Mouse (Mus musculus) common myeloid progenitor, adult 5-6 weeks (primary cell): Measurements from ENCODE around the gene Wnt3a. TPM values are rescaled to one million over a fixed set of nuclear protein-coding genes. Genes with fewer than 3 reads are reported as not detected.
"Not testable (repeated sequence)": the region's sequence is repeated elsewhere in the genome, so short reads cannot be mapped to it uniquely, and the experiment has no call there.

Experiments used
- ATAC-seq: replicated peaks from 2 replicates; pipeline ENCODE4 v1.8.0; 2016; ENCODE audit warnings: low read depth, mild to moderate bottlenecking, moderate TSS enrichment, inconsistent platforms; ENCODE audit not compliant: poor library complexity, severe bottlenecking
- total RNA-seq: library from RNA; stranded (forward); fragments of 200-1000, 187-1606 nt; gene quantifications from 2 replicates; pipeline ENCODE4 v1.2.3, GENCODE M21; 2017

Gene Wnt3a
- total RNA-seq, 1 experiment from 2014 or later: not detected

DNA sequence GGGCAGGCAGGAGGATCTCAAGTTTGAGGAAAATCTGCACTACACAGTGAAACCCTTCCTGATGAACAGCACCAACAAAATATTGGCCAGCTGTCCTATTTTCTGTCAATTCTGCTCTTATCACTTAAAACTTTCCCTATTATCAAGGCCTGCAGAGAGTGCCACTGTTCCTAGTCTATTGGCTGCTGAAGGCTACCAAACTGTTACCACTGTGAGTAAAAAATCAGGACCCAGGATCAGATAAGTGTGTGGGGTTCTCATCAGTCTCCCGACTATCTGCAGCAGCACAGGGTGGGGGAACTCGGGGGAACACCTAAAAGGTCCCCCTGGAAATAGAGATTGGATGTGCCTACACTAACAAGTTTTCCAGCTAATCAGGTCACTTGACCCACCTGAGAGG lies 65.4 kb downstream of the Wnt3a start:
- no peak for ATAC-seq

- ATAC-seq: no peak
Observed at GRCm38 (mm10) chr11:59224470-59224869, 66.1 kb downstream of the Wnt3a start.

DNA sequence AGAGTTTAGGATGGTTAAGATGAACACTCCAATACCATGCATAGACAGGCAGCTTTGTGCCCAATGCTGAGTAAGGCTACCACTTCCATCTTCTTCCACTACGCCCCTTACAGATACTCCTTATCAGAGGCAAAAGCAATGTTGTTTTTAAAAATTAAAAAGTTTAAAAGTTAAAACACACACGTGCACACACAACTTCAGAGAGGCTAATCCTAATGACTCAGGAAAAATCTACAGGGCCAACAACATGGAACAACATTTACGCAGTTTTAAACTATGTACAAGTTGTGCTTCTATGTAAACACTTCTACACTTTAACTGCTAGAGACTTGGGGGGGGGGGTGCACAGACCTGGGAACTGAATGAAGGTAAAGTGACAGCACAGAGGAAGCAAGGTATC lies 66.5 kb downstream of the Wnt3a start:
- ATAC-seq: no peak

DNA sequence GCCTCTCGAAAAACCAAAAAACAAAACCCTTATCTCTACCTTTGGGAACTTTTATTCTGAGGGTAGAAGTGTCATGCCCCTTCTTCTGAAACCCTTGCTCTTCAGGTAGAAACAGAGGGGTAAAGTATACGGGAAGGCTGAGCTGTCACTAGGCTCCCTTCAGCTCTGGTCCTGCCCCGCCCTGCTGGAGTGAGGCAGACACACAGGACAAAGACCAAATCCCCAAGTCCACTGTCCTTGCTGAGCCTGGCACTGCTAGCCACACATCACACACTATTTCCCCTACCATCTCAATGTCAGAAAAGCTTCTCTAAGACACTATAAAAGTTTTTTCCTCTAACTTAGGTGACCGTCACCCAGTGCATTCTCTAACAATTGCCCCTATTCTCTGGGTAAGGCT lies 68.2 kb downstream of the Wnt3a start:
- ATAC-seq: no peak

- ATAC-seq: peak; percentile 16; the same call in 1 of the 2 replicates
Observed at GRCm38 (mm10) chr11:59221604-59222003, 68.9 kb downstream of the Wnt3a start.

GRCm38 (mm10) chr11:59219064-59219463 lies 71.5 kb downstream of the Wnt3a start:
- ATAC-seq: 0 out of 2 replicates have a peak, but pooled peaks have one; percentile 44

DNA sequence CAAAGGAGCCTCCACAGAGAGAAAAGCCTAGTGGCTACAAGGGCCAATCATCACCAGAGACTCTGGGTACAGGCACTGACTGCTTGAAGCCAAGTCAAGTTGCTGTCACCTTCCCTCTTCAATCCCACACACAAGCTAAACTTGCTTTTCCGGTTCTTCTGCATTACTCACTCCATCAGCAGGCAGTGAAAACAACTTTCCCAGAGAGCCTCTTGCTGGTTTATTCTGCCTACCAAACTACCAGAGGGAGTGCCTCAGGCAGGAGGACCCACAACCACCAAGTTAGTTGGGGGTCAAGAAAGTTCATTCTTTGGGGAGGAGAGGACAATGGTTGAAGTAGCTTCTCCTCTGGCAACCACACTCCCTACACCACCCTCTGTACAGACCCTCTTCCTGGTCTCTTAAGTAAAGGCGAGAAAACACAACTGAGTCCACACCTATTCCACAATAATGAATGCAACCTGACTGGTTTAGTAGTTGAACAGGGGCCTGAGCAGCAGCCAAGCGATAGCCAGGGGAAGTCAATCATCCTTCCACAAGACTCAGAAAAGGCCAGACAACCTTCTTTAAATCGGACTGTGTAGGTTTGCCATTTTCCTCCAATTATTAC lies 72.1 kb downstream of the Wnt3a start:
- no peak for ATAC-seq

DNA sequence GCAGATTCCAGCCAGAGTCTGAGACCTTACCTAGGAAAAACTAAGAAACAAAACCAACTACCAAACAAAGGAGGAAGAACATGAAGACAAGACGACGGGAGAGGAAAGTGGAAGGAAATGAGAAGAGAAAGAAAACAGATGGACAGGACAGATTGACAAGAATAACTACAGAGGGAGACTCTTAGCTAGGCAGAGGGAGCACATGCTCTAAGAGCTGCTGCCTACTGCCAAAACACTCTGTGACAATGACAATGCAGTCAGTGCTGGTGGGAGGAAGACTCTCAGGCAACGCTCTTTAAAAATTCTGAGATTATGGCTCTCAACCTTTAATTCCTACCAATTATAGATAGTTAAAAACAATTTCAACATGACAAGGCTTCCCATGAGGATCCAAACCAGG lies 73.6 kb downstream of the Wnt3a start:
- ATAC-seq: peak; percentile 30

GRCm38 (mm10) chr11:59212892-59213494 lies 77.6 kb downstream of the Wnt3a start:
- no peak for ATAC-seq

- ATAC-seq: peak; percentile 67
Observed at GRCm38 (mm10) chr11:59212320-59212719, 78.2 kb downstream of the Wnt3a start.

GRCm38 (mm10) chr11:59211561-59211960 lies 79.0 kb downstream of the Wnt3a start:
- ATAC-seq: not testable (repeated sequence)

GRCm38 (mm10) chr11:59210020-59210419 lies 80.5 kb downstream of the Wnt3a start:
- ATAC-seq: no peak

- no peak for ATAC-seq
Observed at GRCm38 (mm10) chr11:59209580-59209979, 81.0 kb downstream of the Wnt3a start.

- ATAC-seq: peak; percentile 67
Observed at GRCm38 (mm10) chr11:59209003-59209441, 81.5 kb downstream of the Wnt3a start.

DNA sequence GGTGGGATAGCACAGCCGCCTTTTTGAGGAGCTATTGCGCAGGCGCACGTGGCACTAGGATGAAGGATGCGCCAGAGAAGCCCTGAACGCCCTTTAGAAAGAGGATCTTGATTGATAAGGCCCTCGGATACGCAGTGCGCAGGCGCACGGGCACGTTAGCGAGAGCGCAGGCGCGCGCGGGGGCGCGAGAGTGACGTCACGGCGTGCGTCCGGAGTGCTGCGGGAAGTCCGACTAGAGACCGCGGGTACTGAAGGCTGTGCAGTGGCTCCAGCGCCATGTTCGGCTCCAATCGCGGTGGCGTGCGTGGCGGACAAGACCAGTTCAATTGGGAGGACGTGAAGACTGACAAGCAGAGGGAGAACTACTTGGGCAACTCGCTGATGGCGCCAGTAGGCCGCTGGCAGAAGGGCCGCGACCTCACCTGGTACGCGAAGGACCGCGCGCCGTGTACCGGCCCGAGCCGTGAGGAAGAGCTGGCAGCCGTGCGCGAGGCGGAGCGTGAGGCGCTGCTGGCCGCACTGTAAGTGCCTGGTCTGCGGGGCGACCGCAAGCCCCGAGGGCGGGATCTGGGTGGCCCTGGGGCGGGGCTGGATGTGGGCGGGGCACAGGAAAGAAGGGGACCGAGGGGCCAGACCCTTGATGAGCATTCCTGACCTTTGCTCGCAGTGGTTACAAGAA lies 82.3 kb downstream of the Wnt3a start, which contains the start of gene 2310033P09Rik:
2310033P09Rik (plus strand) TSS at position 169 of the 679 bp plus-strand sequence.
- peak; percentile 57 for ATAC-seq

GRCm38 (mm10) chr11:59202081-59202995 lies 88.2 kb downstream of the Wnt3a start, which contains the start of gene Mrpl55:
TSS of gene Mrpl55 (plus strand) at chr11:59202486.
- peak; percentile 95 for ATAC-seq

GRCm38 (mm10) chr11:59201216-59202002 lies 89.1 kb downstream of the Wnt3a start:
- peak; percentile 46 for ATAC-seq
